Mouse (Mus musculus): ENCODE measurements at regions not wholly inside any gene's neighbourhood (a gene's known extent, or its start where the extent isn't known, plus 50 kb on each side); places are given as distances from the start of the nearest gene placed in this dataset.

DNA sequence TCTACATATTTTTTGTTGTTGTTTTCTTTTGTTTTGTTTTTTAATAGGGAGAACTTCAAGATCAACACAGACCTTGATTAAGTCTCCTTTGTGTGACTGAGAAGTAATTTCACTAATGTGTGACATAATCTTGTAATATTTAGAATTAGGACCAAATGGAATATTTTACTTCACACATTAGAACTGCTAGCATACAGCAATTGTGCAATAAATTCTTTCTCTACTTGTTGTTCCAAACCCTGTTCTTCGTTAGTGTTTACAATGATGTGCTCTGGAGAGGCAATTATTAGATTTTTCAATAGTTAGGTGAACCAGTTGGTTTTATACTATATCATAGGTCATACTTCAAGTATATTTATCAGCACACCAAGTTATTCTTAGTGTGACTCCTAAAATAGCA, 171.3 kb upstream of the Cd180 start:
- no peak for DNase-seq (ENCODE audit: extremely low spot score in 1 of 2, low spot score in 2 of 2)
- intact Hi-C loops (cut with DNase I): no loop called here
- no peak for TF ChIP-seq CTCF (IDR thresholded peaks at IDR 0.05)
- H3K27ac ChIP-seq: no peak overlapping the region
- no peak overlapping the region for H3K4me3 ChIP-seq

DNA sequence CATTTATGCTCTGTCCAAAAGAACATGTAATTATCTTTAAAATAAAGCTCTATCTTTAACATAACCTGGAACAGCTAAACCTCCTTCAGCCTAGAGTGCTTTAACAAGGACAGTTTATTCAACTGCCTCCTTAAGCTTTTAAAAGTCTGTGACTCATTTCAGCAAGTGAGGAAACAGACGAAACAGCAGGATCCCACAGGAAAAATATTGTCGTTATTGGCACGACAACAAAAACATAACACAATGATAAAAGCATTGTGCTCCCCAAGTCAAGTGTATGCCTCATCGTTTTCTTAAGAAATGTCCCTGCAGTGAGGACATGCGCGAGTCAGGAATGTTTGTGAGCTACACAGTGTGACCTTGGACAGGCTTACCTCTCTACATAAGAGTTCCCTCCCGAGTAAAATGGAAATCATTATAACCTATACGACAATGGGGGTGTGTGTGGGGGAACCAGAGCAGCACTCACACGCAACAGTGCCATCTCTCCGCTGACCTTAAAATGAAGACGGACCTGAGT, 166.7 kb upstream of the Cd180 start:
- TF ChIP-seq CTCF (IDR thresholded peaks at IDR 0.05): no peak
- no peak for DNase-seq (ENCODE audit: extremely low spot score in 1 of 2, low spot score in 2 of 2)
- H3K27ac ChIP-seq: no peak overlapping the region
- intact Hi-C loops (cut with DNase I): no loop called here
- no peak overlapping the region for H3K4me3 ChIP-seq

DNA sequence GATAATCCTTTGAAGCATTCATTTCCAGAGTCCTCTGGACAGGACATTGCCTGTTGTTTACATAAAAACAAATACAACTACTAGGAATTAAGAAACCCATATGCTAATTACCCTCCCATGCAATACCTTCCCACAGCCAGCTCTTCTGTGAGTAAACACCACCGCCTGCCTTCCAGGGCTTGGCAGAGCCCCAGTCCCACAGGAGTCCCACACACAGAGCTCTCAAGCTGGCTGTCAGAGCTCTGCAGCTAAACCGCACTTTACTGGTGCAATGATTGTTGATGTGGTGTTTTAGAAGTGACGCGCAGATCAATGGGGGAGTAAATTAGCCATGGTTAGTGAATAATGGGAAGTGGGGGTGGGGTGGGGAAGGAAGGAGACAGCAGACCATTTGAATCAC, 159.6 kb upstream of the Cd180 start:
- no peak overlapping the region for H3K4me3 ChIP-seq
- intact Hi-C loops (cut with DNase I): no loop called here
- peak; percentile 47 to 57 for DNase-seq (ENCODE audit: extremely low spot score in 1 of 2, low spot score in 2 of 2)
- no peak; the same call in none of the 2 replicates for TF ChIP-seq CTCF (IDR thresholded peaks at IDR 0.05)
- H3K27ac ChIP-seq: no peak overlapping the region

DNA sequence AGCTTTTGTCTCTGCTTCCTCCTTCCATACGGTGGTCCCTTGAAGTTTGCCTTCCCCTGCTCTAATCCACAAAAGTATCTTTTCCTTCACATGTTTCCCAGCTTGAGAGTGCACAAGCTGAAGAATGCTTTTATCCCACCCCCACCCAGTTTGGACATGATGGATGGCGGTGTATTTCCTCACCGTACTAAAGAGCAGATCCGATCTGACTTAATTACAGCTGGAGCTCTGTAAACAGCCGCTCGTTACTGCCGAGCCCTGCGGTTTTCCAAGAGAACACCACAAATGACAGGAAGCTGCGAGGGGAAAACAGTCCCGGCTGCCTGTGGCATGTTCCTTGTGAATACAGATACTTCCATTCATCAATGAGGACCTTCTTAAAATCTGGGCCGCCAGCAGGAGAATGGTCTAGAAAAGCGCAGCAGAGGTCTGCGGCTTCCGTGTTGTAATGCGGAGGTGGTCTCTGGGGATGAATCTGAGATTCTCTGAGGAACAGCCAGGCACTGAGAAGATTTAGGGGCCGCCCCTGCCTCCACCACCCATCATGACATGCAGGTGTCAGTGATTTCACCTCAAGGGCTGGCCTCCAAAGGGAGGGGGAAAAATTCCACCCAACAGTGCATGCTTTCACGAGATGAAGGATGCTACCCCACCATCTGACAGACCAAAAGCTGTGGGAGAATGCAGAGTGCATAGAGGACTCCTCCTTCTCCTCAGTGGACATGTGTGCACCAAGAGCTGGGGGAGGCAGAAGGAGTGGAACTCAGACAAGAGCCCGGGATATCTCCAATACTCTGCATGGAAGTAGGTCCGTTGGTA, 155.7 kb upstream of the Cd180 start:
- intact Hi-C loops (cut with DNase I): no loop called here
- H3K4me3 ChIP-seq: no peak overlapping the region
- TF ChIP-seq CTCF (IDR thresholded peaks at IDR 0.05): no peak
- no peak overlapping the region for H3K27ac ChIP-seq
- peak in 1 of 2 experiments; percentile 11 for DNase-seq (ENCODE audit: extremely low spot score in 1 of 2, low spot score in 2 of 2)

DNA sequence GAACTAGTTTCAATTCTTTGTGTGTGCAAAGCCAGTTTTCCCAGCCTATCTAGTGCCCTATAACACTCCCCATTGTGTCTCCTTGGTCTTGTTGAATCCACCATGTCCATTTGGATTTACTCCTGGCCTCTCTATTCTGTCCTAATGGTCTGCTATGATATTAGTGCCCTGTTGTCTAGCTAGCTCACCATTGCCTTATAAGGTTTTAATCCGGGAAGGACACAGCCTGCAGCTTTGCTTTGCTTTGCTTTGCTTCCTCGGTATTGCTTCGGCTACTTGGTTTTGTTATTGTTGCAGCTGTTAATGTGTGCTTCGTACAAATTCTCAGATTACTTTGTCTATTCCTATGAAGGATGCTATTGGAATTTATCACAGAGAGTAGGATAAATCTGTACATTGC, 152.9 kb upstream of the Cd180 start:
- no peak for TF ChIP-seq CTCF (IDR thresholded peaks at IDR 0.05)
- DNase-seq (ENCODE audit: extremely low spot score in 1 of 2, low spot score in 2 of 2): no peak
- intact Hi-C loops (cut with DNase I): no loop called here
- Histone ChIP-seq H3K4me3 (no peak overlapping the region), H3K27ac (no peak overlapping the region)

DNA sequence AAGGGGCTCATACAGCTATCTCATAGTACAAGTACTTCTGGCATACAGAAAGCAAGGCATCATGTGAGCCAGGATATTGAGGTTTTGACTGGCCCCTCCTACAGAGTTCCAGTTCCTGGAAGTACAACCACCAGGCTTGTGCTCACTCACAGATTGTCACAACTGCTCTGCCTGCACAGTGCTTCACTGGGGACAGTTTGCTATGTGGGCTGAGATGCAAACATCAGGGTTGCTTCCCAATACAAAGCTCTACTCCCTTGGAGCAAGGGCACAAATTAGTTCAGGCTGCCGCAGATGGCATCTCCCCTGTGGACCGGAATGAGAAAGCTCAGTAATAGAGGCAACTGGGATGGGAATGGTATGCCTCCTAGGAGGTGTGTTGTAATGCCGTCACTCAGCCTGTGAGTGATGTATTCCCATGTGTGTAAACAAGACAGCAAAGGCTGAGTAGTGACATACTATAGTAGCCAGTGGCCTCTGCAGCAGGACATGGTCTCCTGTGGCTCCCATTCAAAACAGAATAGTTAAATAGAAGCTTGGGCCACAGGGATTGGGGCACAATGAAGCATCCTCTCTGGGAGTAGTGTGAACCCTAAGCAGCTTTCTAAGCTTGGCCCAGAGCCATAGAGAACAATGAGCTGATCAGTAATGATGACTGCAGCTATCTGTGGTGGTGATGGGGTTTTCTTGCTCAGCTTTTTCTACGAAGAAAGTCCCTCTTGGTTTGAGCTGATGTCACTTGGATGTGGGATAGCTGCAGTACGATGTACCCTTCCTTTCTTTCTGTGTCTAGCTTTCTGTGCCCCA, 148.8 kb upstream of the Cd180 start:
- TF ChIP-seq CTCF (IDR thresholded peaks at IDR 0.05): no peak

DNA sequence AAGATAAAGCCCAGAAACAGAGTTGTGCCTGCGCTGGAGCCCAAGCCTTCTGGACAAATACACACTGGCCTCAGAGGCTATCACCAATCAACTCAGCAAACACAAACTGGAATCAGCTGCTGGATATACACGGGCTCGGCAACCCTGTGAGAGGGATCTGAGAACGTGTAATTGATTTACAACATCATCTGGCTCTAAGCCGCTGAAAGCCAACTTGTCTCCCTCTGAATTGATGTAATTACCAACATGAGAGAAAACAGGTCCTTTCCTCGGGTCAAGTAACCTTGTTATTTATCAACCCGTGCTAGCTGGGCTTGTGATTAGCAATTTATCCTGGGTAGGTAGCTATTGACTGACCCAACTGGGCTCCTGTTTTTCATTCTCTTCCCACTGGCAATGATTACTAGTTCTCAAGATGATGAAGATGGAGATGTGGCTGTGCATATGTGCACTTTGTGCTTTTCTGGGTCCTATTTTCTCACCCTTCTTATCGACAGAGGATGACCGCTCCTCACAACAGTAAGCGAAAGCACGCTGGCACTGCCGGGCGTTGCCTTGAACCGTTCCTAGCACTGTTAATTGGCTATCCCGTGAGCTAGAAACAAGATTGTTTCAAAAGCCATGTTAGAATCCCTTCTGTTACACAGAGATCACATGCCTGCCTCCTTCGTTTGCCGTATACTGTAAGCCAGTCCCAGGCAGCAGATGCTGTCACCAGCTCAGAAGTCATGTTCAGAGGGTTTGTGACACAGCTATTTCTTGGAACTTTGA, 147.3 kb upstream of the Cd180 start:
- intact Hi-C loops (cut with DNase I): no loop called here
- no peak overlapping the region for H3K27ac ChIP-seq
- TF ChIP-seq CTCF (IDR thresholded peaks at IDR 0.05): no peak

More for the DNA sequence above, 148.8 kb upstream of the Cd180 start:
- no peak for DNase-seq (ENCODE audit: extremely low spot score in 1 of 2, low spot score in 2 of 2)
- Histone ChIP-seq H3K27ac (no peak overlapping the region), H3K4me3 (no peak overlapping the region)
- intact Hi-C loops (cut with DNase I): no loop called here

DNA sequence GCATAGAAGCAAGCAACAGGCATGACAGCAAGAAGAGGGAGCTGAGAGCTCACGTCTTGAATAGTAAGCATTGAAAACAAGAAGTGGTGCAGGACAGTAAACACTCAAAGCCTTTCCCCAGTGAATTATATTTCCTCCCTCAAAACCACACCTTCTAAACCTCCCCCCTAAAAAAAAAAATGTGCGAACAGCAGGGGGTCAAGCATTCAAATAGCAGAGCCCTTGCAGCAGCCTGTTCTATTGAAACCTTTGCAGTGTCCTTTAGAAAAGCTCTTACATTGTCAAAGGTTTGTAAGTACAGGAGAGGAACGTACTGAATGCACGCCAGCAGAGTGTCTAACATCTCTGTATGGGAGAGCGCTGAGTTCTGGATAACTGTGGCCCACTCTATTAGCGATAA, 145.1 kb upstream of the Cd180 start:
- no peak for TF ChIP-seq CTCF (IDR thresholded peaks at IDR 0.05)
- intact Hi-C loops (cut with DNase I): no loop called here
- no peak overlapping the region for H3K27ac ChIP-seq
- H3K4me3 ChIP-seq: no peak overlapping the region
- no peak for DNase-seq (ENCODE audit: extremely low spot score in 1 of 2, low spot score in 2 of 2)

More for the DNA sequence above, 147.3 kb upstream of the Cd180 start:
- no peak for DNase-seq (ENCODE audit: extremely low spot score in 1 of 2, low spot score in 2 of 2)
- H3K4me3 ChIP-seq: no peak overlapping the region

DNA sequence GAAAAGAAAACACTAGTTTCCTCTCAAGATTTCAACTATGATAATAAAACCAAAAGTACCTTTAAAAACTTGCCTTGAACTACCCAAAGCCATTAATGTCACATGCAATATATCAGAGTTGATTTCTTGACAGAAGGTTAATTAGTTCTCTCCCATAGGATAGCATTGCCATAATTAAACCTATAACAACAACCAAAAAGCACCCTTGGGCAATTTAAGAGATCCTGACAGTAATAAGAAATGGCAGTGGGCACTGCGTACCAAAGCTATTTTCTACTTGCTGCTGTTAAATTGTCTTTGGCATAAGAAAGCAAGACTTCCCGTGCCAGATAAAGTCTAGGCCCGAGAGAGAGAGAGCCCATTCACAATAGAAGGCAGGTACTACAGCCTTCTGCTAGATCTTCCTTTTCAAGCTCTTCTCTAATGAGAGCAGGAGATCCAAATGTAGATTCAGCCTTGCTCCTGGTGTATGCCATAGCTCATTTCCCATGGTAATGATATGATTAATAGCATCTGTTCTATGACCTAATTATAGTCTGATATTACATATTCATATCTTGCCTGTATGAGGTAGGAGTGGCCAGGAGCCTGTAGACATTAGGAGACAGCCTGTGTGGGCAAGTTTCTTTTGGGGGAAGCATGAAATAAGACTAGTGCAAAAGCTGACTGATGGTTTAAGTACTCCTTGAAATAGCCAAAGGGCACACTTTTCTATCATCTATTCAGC, 126.3 kb upstream of the Cd180 start:
- H3K4me3 ChIP-seq: no peak overlapping the region
- TF ChIP-seq CTCF (IDR thresholded peaks at IDR 0.05): no peak
- intact Hi-C loops (cut with DNase I): no loop called here
- no peak overlapping the region for H3K27ac ChIP-seq
- DNase-seq (ENCODE audit: extremely low spot score in 1 of 2, low spot score in 2 of 2): no peak

DNA sequence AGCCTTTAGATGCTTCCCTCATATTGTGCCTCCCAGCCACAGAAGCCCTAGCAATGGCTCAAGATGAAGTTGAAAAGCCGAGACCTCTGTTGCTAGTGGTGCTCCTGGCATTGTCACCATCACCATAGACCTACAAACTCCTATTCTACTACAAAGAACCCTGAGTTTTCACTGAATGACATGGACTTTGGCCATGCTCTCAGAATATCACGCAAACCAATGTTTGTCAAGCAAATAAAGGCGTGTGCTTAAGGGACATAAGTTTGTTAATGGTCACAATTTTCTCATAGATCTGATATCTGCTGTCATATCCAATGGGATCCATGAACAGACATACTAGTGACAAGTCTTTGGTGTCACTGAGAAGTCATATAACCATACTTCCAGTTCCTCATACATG, 123.8 kb upstream of the Cd180 start:
- intact Hi-C loops (cut with DNase I): no loop called here
- TF ChIP-seq CTCF (IDR thresholded peaks at IDR 0.05): no peak
- no peak for DNase-seq (ENCODE audit: extremely low spot score in 1 of 2, low spot score in 2 of 2)
- H3K4me3 ChIP-seq: no peak overlapping the region
- no peak overlapping the region for H3K27ac ChIP-seq

DNA sequence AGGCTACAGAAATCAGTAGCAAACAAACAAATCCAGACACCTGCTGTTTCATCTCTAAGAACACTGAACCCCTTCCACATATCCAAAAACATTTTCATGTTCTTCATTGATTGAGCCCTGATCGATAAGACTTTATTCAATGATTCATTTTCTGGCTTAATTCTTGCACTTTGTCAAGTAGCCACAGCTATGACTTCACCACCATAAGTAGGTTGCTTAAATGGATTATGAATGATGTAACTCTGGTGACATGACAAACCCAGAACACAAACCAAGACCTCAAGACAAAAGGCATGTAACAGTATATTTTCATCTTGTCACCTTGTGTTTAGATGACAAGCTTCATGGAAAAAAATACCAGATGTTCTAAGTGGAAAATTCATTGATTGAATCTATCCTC, 123.1 kb upstream of the Cd180 start:
- intact Hi-C loops (cut with DNase I): no loop called here
- no peak for TF ChIP-seq CTCF (IDR thresholded peaks at IDR 0.05)
- no peak overlapping the region for H3K4me3 ChIP-seq
- no peak overlapping the region for H3K27ac ChIP-seq
- DNase-seq (ENCODE audit: extremely low spot score in 1 of 2, low spot score in 2 of 2): no peak

Measured in left cerebral cortex, adult 2 months (tissue).